9 mouse cellular contexts compared by ENCODE assay signal in genomic region chr11:83754227-83754626, GRCm38 (mm10). TPM values are rescaled to one million over a fixed set of nuclear protein-coding genes. Genes with fewer than 3 reads are reported as not detected.
DNase-seq lines count a peak whose midpoint lies in the region; ATAC-seq and TF ChIP-seq lines count a peak whose summit lies in the region.
"Had no signal": no experiment of that assay in that cellular context is flagged by ENCODE, and none has a peak within 500 bp of the region (broad histone marks: within the 10 kb centered on the region; RNA-seq: fewer than 3 reads in every experiment).

No protein-coding gene starts in this region.

- peaks cover 15% of the 10 kb centered on the region; the same call in 1 of the 2 replicates for H3K27me3 ChIP-seq in heart, embryonic 10.5 days (ENCODE audit: insufficient read depth, poor library complexity, severe bottlenecking)
- H3K27me3 ChIP-seq in ES-Bruce4 (ENCODE audit: control insufficient read depth, insufficient read depth, low read length, poor library complexity, severe bottlenecking), result no peaks in the 10 kb centered on the region
- H3K27me3 ChIP-seq in heart, embryonic 16.5 days (ENCODE audit: control insufficient read depth, insufficient read depth, low read length), result peaks cover 13% of the 10 kb centered on the region
- no peaks in the 10 kb centered on the region for H3K27me3 ChIP-seq in liver, postnatal 0 days (ENCODE audit: insufficient read depth, low read length)

- peaks cover 36% of the 10 kb centered on the region for H3K36me3 ChIP-seq in heart, embryonic 10.5 days
- peaks cover 20% of the 10 kb centered on the region for H3K36me3 ChIP-seq in ES-Bruce4 (ENCODE audit: control insufficient read depth, insufficient read depth, low read length, poor library complexity, severe bottlenecking)
- peaks cover 28% of the 10 kb centered on the region for H3K36me3 ChIP-seq in heart, embryonic 16.5 days (ENCODE audit: control insufficient read depth, insufficient read depth)
- H3K36me3 ChIP-seq in liver, postnatal 0 days (replicated peaks; ENCODE audit: insufficient read depth, low read length), result peaks cover 32% of the 10 kb centered on the region

- no peak for TF ChIP-seq EP300 in ES-Bruce4 (IDR thresholded peaks at IDR 0.05; ENCODE audit: insufficient read depth, low read depth, low read length)
- TF ChIP-seq EP300 in liver, postnatal 0 days (IDR thresholded peaks at IDR 0.05; ENCODE audit: low read depth), result no peak

- peak overlapping the region; percentile 74 for H3K9ac ChIP-seq in ES-Bruce4 (ENCODE audit: low read depth, poor library complexity, severe bottlenecking)
- peak overlapping the region; percentile 92 for H3K9ac ChIP-seq in heart, embryonic 16.5 days (ENCODE audit: low read length)
- H3K9ac ChIP-seq in liver, postnatal 0 days (replicated peaks), result peak overlapping the region; percentile 80

- peaks cover 10% of the 10 kb centered on the region for H3K4me1 ChIP-seq in heart, embryonic 10.5 days
- H3K4me1 ChIP-seq in ES-Bruce4 (ENCODE audit: control insufficient read depth, insufficient read depth, low read length), result no peaks in the 10 kb centered on the region
- H3K4me1 ChIP-seq in heart, embryonic 16.5 days (ENCODE audit: control insufficient read depth, insufficient read depth, low read length), result peaks cover 8% of the 10 kb centered on the region
- peaks cover 12% of the 10 kb centered on the region for H3K4me1 ChIP-seq in liver, postnatal 0 days (ENCODE audit: insufficient read depth)

- no peak for TF ChIP-seq CTCF in ES-Bruce4 (IDR thresholded peaks at IDR 0.05; ENCODE audit: low read depth, low read length)
- no peak for TF ChIP-seq CTCF in liver, postnatal 0 days (IDR thresholded peaks at IDR 0.05; ENCODE audit: low read depth)

- no peak for DNase-seq in heart, embryonic 10.5 days (ENCODE audit: low spot score)
- DNase-seq in heart, adult 18-20 months, result no peak
- no peak for DNase-seq in liver, postnatal 0 days
- no peak for DNase-seq in adrenal gland, postnatal 36 days
- DNase-seq in B cell, adult 2 months, result no peak
- DNase-seq in right cerebral cortex, adult 2 months (ENCODE audit: low spot score in 2 of 2), result no peak

- H3K27ac ChIP-seq in heart, embryonic 10.5 days, result peak overlapping the region; percentile 95
- no peak overlapping the region for H3K27ac ChIP-seq in ES-Bruce4 (ENCODE audit: insufficient read depth, low read length)
- H3K27ac ChIP-seq in heart, embryonic 16.5 days (ENCODE audit: low read length), result peak overlapping the region; percentile 82
- H3K27ac ChIP-seq in liver, postnatal 0 days (ENCODE audit: low read depth), result peak overlapping the region; percentile 77

- H3K9me3 ChIP-seq in heart, embryonic 10.5 days, result no peaks in the 10 kb centered on the region
- no peaks in the 10 kb centered on the region for H3K9me3 ChIP-seq in ES-Bruce4 (replicated peaks; ENCODE audit: control insufficient read depth, insufficient read depth, low read length, poor library complexity, severe bottlenecking)
- H3K9me3 ChIP-seq in heart, embryonic 16.5 days (replicated peaks; ENCODE audit: control insufficient read depth, low read length), result no peaks in the 10 kb centered on the region; the same call in 1 of the 2 replicates
- no peaks in the 10 kb centered on the region for H3K9me3 ChIP-seq in liver, postnatal 0 days (ENCODE audit: low read length)

- H3K4me2 ChIP-seq in heart, embryonic 16.5 days (ENCODE audit: low read depth, low read length), result peak overlapping the region; percentile 88
- H3K4me2 ChIP-seq in liver, postnatal 0 days (ENCODE audit: low read depth, low read length), result peak overlapping the region; percentile 82

- no peak for ATAC-seq in heart, embryonic 16.5 days (replicated peaks; ENCODE audit: extremely low read depth, insufficient read depth, low FRiP score)
- ATAC-seq in liver, postnatal 0 days, result no peak

- 9% methylated on average over 8 of the region's 8 CpGs for WGBS in heart, embryonic 10.5 days
- WGBS in heart, embryonic 16.5 days, result 8% methylated on average over 8 of the region's 8 CpGs
- WGBS in liver, postnatal 0 days (ENCODE audit: insufficient replicate concordance), result 10% methylated on average over 8 of the region's 8 CpGs

- H3K4me3 ChIP-seq in heart, embryonic 10.5 days, result peak overlapping the region; percentile 84
- peak overlapping the region; percentile 90 for H3K4me3 ChIP-seq in ES-Bruce4 (ENCODE audit: low read depth, low read length)
- peak overlapping the region; percentile 97 for H3K4me3 ChIP-seq in heart, embryonic 16.5 days (ENCODE audit: low read length)
- H3K4me3 ChIP-seq in liver, postnatal 0 days (ENCODE audit: low read depth, low read length), result peak overlapping the region; percentile 78

- TF ChIP-seq POLR2A in ES-Bruce4 (IDR thresholded peaks at IDR 0.05; ENCODE audit: insufficient read depth, low read length), result no peak

RNA-seq across cellular contexts. Expression of gene Heatr6, which starts 0.7 kb away (rescaled TPM):
- 16.1 and 19.9 TPM in 2 replicates for polyA plus RNA-seq in heart, embryonic 10.5 days (2016; fragmentation: Nextera tagmentation; extraction: Ambion mirVana)
- total RNA-seq in heart, adult 18-20 months (2021), result 1 to 10 TPM; 5.5 to 6.5 TPM
- 20.7 and 23.8 TPM in 2 replicates for polyA plus RNA-seq in ES-Bruce4 (2011; ENCODE audit: insufficient read depth, insufficient read length, low read depth, missing spikeins)
- polyA plus RNA-seq in heart, embryonic 16.5 days (2015; fragmentation: Nextera tagmentation; extraction: Ambion mirVana), result 13.8 and 14.6 TPM in 2 replicates
- 5.6 and 6.0 TPM in 2 replicates for polyA plus RNA-seq in liver, postnatal 0 days (2015; fragmentation: Nextera tagmentation; extraction: Ambion mirVana)
- 10 to 100 TPM; 11.3 to 14.6 TPM for total RNA-seq in adrenal gland, postnatal 36 days (2021)

RNA-seq across cellular contexts. Expression of gene Wfdc21, which starts 7.5 kb away (rescaled TPM):
- not detected in 2 replicates for polyA plus RNA-seq in heart, embryonic 10.5 days (2016; fragmentation: Nextera tagmentation; extraction: Ambion mirVana)
- not detected for total RNA-seq in heart, adult 18-20 months (2021)
- polyA plus RNA-seq in ES-Bruce4 (2011; ENCODE audit: insufficient read depth, insufficient read length, low read depth, missing spikeins), result not detected in 2 replicates
- 0.80 and 1.4 TPM in 2 replicates for polyA plus RNA-seq in heart, embryonic 16.5 days (2015; fragmentation: Nextera tagmentation; extraction: Ambion mirVana)
- polyA plus RNA-seq in liver, postnatal 0 days (2015; fragmentation: Nextera tagmentation; extraction: Ambion mirVana), result 108 and 117 TPM in 2 replicates
- total RNA-seq in adrenal gland, postnatal 36 days (2021), result 1 to 10 TPM in 1 of 2 experiments, not detected in 1; 1.1 TPM
- polyA plus RNA-seq: CD4-positive, CD25-positive, alpha-beta regulatory T cell, adult 4 months had no signal

RNA-seq across cellular contexts. Expression of gene Wfdc18, which starts 45.4 kb away (rescaled TPM):
- 0.92 TPM in 1 of 2 replicates, not detected in the other for polyA plus RNA-seq in heart, embryonic 10.5 days (2016; fragmentation: Nextera tagmentation; extraction: Ambion mirVana)
- not detected for total RNA-seq in heart, adult 18-20 months (2021)
- not detected in 2 replicates for polyA plus RNA-seq in ES-Bruce4 (2011; ENCODE audit: insufficient read depth, insufficient read length, low read depth, missing spikeins)
- 6.0 and 7.0 TPM in 2 replicates for polyA plus RNA-seq in heart, embryonic 16.5 days (2015; fragmentation: Nextera tagmentation; extraction: Ambion mirVana)
- polyA plus RNA-seq in liver, postnatal 0 days (2015; fragmentation: Nextera tagmentation; extraction: Ambion mirVana), result 0.38 and 0.76 TPM in 2 replicates
- total RNA-seq in adrenal gland, postnatal 36 days (2021), result not detected
- polyA plus RNA-seq: CD4-positive, CD25-positive, alpha-beta regulatory T cell, adult 4 months had no signal

RNA-seq across cellular contexts. Expression of gene Wfdc17, which starts 50.4 kb away (rescaled TPM):
- polyA plus RNA-seq in heart, embryonic 10.5 days (2016; fragmentation: Nextera tagmentation; extraction: Ambion mirVana), result 0.49 TPM in 1 of 2 replicates, not detected in the other
- total RNA-seq in heart, adult 18-20 months (2021), result 1 to 10 TPM; 3.8 to 4.1 TPM
- not detected in 2 replicates for polyA plus RNA-seq in ES-Bruce4 (2011; ENCODE audit: insufficient read depth, insufficient read length, low read depth, missing spikeins)
- 1.5 and 1.6 TPM in 2 replicates for polyA plus RNA-seq in heart, embryonic 16.5 days (2015; fragmentation: Nextera tagmentation; extraction: Ambion mirVana)
- 42.1 and 42.6 TPM in 2 replicates for polyA plus RNA-seq in liver, postnatal 0 days (2015; fragmentation: Nextera tagmentation; extraction: Ambion mirVana)
- total RNA-seq in adrenal gland, postnatal 36 days (2021), result 1 to 10 TPM in 1 of 2 experiments, under 1 TPM in 1; 0.59 to 2.2 TPM
- polyA plus RNA-seq: CD4-positive, CD25-positive, alpha-beta regulatory T cell, adult 4 months had no signal

Comparison
In these comparisons a context has a peak if more than half of its experiments do, and no peak if none do; other contexts are left out.
1. RNA of gene Wfdc21, which starts 7.5 kb away (polyA plus RNA-seq): 108 to 117 TPM in liver, postnatal 0 days; 0.80 to 1.4 TPM in heart, embryonic 16.5 days, not detected in heart, embryonic 10.5 days and not detected in ES-Bruce4; every median in the first group is over 10 times any median in the second.
2. Peak in every context shown above with its lines, with median percentiles within 50 percentile points of each other: H3K4me3 ChIP-seq and H3K9ac ChIP-seq.